Mouse (Mus musculus): ENCODE data around the gene Ceacam5.

The Ceacam5 gene

GRCm38 (mm10) chr7:17712938-17713337, at the start of gene Ceacam5:
Gene Ceacam5, plus strand, starts transcription at chr7:17713238.
- no peak for DNase-seq
